Mouse (Mus musculus) lung, postnatal 0 days (tissue): Measurements from ENCODE around the gene Baiap2l2.

ENCODE experiments used
- CTCF ChIP-seq: IDR thresholded peaks from 2 replicates; pipeline ENCODE4 v1.5.1; 2016; ENCODE audit warnings: antibody characterized with exemption, mild to moderate bottlenecking
- EP300 ChIP-seq: IDR thresholded peaks from 2 replicates; pipeline ENCODE4 v1.6.1; 2016; ENCODE audit warnings: antibody characterized with exemption, mild to moderate bottlenecking, control low read depth

DNA sequence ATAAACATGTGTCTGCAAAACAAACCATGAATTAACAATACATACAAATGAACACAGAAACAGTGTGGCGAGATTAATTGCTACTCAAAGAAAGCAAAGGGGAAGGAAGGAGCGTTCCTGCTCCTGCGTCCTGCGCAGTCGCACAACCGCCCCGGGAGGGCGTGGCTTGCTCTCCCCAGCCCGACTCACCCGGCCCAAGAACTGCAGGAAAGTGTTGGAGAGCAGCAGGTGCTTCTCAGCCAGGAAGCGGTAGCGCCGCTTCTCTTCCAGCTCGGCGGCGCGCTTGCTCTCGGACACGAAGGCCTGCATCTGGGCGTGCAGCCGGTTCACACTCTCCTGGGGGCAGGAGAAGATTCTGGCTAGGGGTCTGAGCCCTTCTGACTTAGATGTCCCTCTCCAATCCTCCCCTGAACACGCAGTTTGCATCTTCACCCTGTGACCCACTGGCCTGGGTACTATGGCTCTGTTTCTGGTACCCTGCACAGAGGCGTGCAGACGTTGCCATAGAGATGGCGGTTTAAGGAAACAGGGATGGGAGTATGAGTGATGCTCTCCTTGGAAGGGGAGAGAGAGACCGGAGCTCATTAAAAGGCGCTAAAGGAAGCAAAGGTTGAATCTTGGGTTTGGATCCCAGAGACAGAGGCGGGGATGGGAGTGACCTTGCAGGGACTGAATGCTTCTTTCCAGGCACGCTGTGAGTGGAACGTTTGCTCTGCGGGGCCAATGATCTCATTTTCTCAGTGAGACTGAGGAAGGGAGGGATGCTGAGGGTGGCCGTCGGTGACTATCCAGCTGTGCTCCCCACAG lies 14.8 kb downstream of the Baiap2l2 start:
- TF ChIP-seq CTCF (no peak), EP300 (no peak)
